Mouse (Mus musculus): ENCODE measurements around the gene Banp.

DNA sequence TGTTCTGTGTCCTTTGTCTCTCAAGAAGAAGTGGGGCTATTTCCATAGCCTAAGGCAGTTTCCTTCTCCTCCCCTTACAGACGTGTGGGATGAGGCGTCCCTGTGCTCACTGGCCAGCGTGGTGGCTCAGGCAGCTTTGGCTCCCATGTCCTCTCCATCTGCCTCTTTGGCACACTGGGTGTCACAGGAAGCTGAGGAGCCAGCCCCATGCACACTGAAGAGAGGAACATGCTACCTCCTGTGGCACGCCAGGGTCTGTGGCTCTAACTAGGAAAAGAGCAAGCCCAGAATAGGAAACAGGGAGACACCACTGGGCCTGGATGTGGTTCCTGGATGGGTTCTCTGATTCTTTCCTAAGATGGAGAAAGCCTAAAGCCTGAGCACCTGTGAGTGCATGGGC is 99.7 kb downstream of the Banp start:
- TF ChIP-seq EP300 (IDR thresholded peaks at IDR 0.05; ENCODE audit: low read depth) = no peak
- no peak for TF ChIP-seq CTCF (IDR thresholded peaks at IDR 0.05; ENCODE audit: low read depth)

Data from heart, postnatal 0 days (tissue).